Mouse (Mus musculus): ENCODE measurements around the gene Samm50. TPM values are rescaled to one million over a fixed set of nuclear protein-coding genes. Genes with fewer than 3 reads are reported as not detected.

The Samm50 gene
- polyA plus RNA-seq, 1 experiment from 2014 or later = 112 TPM

GRCm38 (mm10) chr15:84266290-84266689 lies 74.2 kb downstream of the Samm50 start:
- H3K27ac ChIP-seq = no peak overlapping the region
- no peaks in the 10 kb centered on the region for H3K36me3 ChIP-seq
- peaks cover 18% of the 10 kb centered on the region for H3K4me1 ChIP-seq
- no peak for ATAC-seq
- H3K9ac ChIP-seq = no peak overlapping the region
- no peaks in the 10 kb centered on the region for H3K9me3 ChIP-seq (replicated peaks)
- H3K4me2 ChIP-seq = no peak overlapping the region
- WGBS (ENCODE audit: insufficient replicate concordance) = 77% methylated on average over 4 of the region's 4 CpGs
- H3K27me3 ChIP-seq (replicated peaks) = no peaks in the 10 kb centered on the region
- H3K4me3 ChIP-seq = no peak overlapping the region

Small RNA genes lying within 50 kb of the gene (microRNA-seq; reads per million reads assigned to microRNA genes)
- not detected for gene Mir6392

Other genes with a start within 250 kb of the Samm50 start
- gene Efcab6, start 126.9 kb upstream of the Samm50 start, polyA plus RNA-seq (2016; fragmentation: Nextera tagmentation; extraction: Ambion mirVana) = not detected in 2 replicates
- 0.14 and 0.18 TPM in 2 replicates for gene Sult4a1, start 86.5 kb upstream of the Samm50 start, polyA plus RNA-seq (2016; fragmentation: Nextera tagmentation; extraction: Ambion mirVana)
- 0.07 TPM in 1 of 2 replicates, not detected in the other for gene Pnpla5, start 69.1 kb upstream of the Samm50 start, polyA plus RNA-seq (2016; fragmentation: Nextera tagmentation; extraction: Ambion mirVana)
- 1.4 and 1.5 TPM in 2 replicates for gene Pnpla3, start 24.4 kb upstream of the Samm50 start, polyA plus RNA-seq (2016; fragmentation: Nextera tagmentation; extraction: Ambion mirVana)
- 7.5 and 10.0 TPM in 2 replicates for gene Parvb, start 39.8 kb downstream of the Samm50 start, polyA plus RNA-seq (2016; fragmentation: Nextera tagmentation; extraction: Ambion mirVana)
- gene Parvg, start 131.8 kb downstream of the Samm50 start, polyA plus RNA-seq (2016; fragmentation: Nextera tagmentation; extraction: Ambion mirVana) = 9.7 and 10.0 TPM in 2 replicates

All from liver, embryonic 12.5 days (tissue).